Mouse (Mus musculus) forebrain, embryonic 11.5 days (tissue): ENCODE measurements at regions not wholly inside any gene's neighbourhood (a gene's known extent, or its start where the extent isn't known, plus 50 kb on each side); places are given as distances from the start of the nearest gene placed in this dataset.

Source experiments
- ATAC-seq: fragments of 200-750 bp; cut with Nextera tagmentation; replicated peaks from 2 replicates; pipeline ENCODE4 v1.8.0; 2017; ENCODE audit warnings: moderate TSS enrichment; ENCODE audit not compliant: low FRiP score
- DNase-seq: peaks from one replicate; pipeline ENCODE4 v3.0.0-alpha.2; 2017; ENCODE audit warnings: low spot score
- H3K27ac ChIP-seq: fragments of 300-500 bp; sonication (generic); 2 replicates; pipeline ENCODE4 v1.5.1; 2014; ENCODE audit warnings: low read depth, low read length
- H3K27me3 ChIP-seq: fragments of 300-500 bp; sonication (generic); 2 replicates; pipeline ENCODE4 v1.6.1; 2014; ENCODE audit warnings: mild to moderate bottlenecking, low read length, mixed read lengths; ENCODE audit not compliant: control insufficient read depth, insufficient read depth
- H3K36me3 ChIP-seq: fragments of 300-500 bp; sonication (generic); 2 replicates; pipeline ENCODE4 v1.6.1; 2014; ENCODE audit warnings: mild to moderate bottlenecking, low read length, moderate library complexity, mixed read lengths; ENCODE audit not compliant: control insufficient read depth, insufficient read depth
- H3K4me1 ChIP-seq: fragments of 300-500 bp; sonication (generic); replicated peaks from 2 replicates; pipeline ENCODE4 v1.6.1; 2014; ENCODE audit warnings: low read length, mixed read lengths; ENCODE audit not compliant: control insufficient read depth, insufficient read depth
- H3K4me2 ChIP-seq: fragments of 300-500 bp; sonication (generic); 2 replicates; pipeline ENCODE4 v1.6.1; 2014; ENCODE audit warnings: low read depth, mild to moderate bottlenecking, low read length, moderate library complexity, mixed read lengths; ENCODE audit not compliant: severe bottlenecking
- H3K4me3 ChIP-seq: fragments of 300-500 bp; sonication (generic); 2 replicates; pipeline ENCODE4 v1.5.1; 2014; ENCODE audit warnings: low read depth, low read length
- H3K9ac ChIP-seq: fragments of 300-500 bp; sonication (generic); 2 replicates; pipeline ENCODE4 v1.6.1; 2014; ENCODE audit warnings: low read length
- H3K9me3 ChIP-seq: fragments of 300-500 bp; sonication (generic); 2 replicates; pipeline ENCODE4 v1.6.1; 2016; ENCODE audit warnings: low read length, mixed read lengths; ENCODE audit not compliant: control insufficient read depth
- WGBS: fragments of 180-500 bp; shearing (Covaris S2); extraction: QIAGEN DNeasy Blood & Tissue Kit; methylation state at CpG from one replicate; pipeline ENCODE4 v1.1.7; 2014; 5-methylcytosine and 5-hydroxymethylcytosine counted together

- H3K9ac ChIP-seq: no peak overlapping the region
- ATAC-seq (no peak), DNase-seq (no peak)
- no peaks in the 10 kb centered on the region for H3K4me1 ChIP-seq
- WGBS: 86% methylated on average over 2 of the region's 2 CpGs
- no peaks in the 10 kb centered on the region for H3K36me3 ChIP-seq
- no peaks in the 10 kb centered on the region for H3K27me3 ChIP-seq
- H3K27ac ChIP-seq: no peak overlapping the region
- H3K4me3 ChIP-seq: no peak overlapping the region
- H3K9me3 ChIP-seq: no peaks in the 10 kb centered on the region
- H3K4me2 ChIP-seq: no peak overlapping the region
Observed at GRCm38 (mm10) chr3:82652346-82652745, 104.5 kb upstream of the Npy2r start.

GRCm38 (mm10) chr3:82640052-82640451 lies 92.2 kb upstream of the Npy2r start:
- H3K4me1 ChIP-seq: no peaks in the 10 kb centered on the region
- H3K27me3 ChIP-seq: no peaks in the 10 kb centered on the region
- H3K27ac ChIP-seq: no peak overlapping the region
- H3K9me3 ChIP-seq: no peaks in the 10 kb centered on the region
- H3K9ac ChIP-seq: no peak overlapping the region
- no peak overlapping the region for H3K4me2 ChIP-seq
- WGBS: 82% methylated on average over 2 of the region's 2 CpGs
- ATAC-seq (no peak), DNase-seq (no peak)
- no peaks in the 10 kb centered on the region for H3K36me3 ChIP-seq
- H3K4me3 ChIP-seq: no peak overlapping the region

DNA sequence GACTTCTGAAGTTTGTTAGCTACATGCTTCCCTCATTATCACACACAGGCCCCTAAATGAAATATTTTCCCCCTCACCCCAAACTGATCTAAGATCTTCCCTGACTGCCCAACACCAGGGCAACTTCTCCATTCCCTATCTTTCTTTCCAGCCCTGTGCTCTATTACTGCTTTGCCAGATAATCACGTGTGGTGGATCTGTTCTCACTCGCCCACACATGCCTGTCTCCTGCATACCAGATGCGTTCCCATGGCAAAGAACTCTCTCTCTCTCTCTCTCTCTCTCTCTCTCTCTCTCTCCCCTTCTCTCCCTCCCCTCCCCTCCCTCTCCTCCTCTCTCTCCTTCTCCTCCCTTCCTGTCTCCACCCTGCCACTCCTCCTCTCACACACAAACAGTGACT lies 88.8 kb upstream of the Npy2r start:
- no peaks in the 10 kb centered on the region for H3K9me3 ChIP-seq
- H3K36me3 ChIP-seq: no peaks in the 10 kb centered on the region
- DNase-seq (no peak), ATAC-seq (no peak)
- WGBS: 43% methylated on average over 3 of the region's 3 CpGs
- no peak overlapping the region for H3K27ac ChIP-seq
- H3K27me3 ChIP-seq: no peaks in the 10 kb centered on the region
- no peak overlapping the region for H3K4me2 ChIP-seq
- H3K9ac ChIP-seq: no peak overlapping the region
- H3K4me1 ChIP-seq: no peaks in the 10 kb centered on the region
- H3K4me3 ChIP-seq: no peak overlapping the region

DNA sequence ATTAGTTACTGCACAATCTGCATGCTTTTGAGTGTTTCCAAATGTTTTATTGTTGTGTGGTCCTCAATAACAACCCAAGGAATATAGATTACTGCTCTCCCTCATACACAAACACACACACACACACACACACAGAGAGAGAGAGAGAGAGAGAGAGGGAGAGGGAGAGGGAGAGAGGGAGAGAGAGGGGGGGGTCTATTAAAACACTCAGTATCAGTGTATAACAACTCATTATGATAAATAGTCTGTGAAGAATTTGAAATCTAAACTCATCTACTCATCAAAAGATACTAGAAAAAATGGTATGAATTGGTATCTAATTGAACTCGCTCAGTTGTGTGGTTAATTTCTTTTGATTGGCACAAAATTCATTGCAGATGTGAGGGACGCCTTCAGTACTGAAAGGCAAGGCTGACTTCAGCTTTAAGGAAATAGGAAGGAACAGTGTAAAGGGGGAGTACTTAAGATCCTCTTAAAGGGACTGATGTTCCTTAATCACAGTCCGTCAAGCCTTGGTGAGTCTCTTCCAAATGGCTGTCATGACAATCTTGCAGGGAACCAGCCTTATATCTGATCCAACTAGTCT lies 72.6 kb upstream of the Npy2r start:
- Histone ChIP-seq H3K9me3 (no peaks in the 10 kb centered on the region), H3K4me3 (no peak overlapping the region), H3K4me2 (no peak overlapping the region), H3K36me3 (no peaks in the 10 kb centered on the region), H3K27ac (no peak overlapping the region), H3K4me1 (no peaks in the 10 kb centered on the region), H3K9ac (no peak overlapping the region), H3K27me3 (no peaks in the 10 kb centered on the region)
- WGBS: 75% methylated on average over 3 of the region's 3 CpGs
- no peak for DNase-seq
- no peak for ATAC-seq

DNA sequence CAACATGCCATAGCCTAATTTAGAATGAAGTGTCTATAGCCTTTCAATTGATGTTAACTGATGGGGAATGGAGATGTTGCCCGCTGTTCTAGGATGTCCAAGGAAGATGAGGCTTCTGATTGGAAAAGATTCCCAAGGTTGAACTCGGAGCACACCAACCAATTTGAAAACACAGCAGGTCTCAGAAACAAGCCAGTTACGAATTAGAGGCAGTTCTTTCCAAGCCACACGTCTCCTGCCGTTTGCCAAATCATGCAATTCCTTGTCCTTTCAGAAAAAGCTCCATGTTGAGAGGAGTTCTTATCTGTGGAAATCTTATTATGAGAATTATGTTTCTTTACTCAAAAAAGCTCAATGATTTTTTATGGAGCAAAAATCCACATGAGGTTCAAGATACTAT lies 71.5 kb upstream of the Npy2r start:
- no peak overlapping the region for H3K27ac ChIP-seq
- H3K9ac ChIP-seq: no peak overlapping the region
- 85% methylated on average over 5 of the region's 5 CpGs for WGBS
- no peaks in the 10 kb centered on the region for H3K36me3 ChIP-seq
- H3K4me2 ChIP-seq: no peak overlapping the region
- H3K9me3 ChIP-seq: no peaks in the 10 kb centered on the region
- no peaks in the 10 kb centered on the region for H3K4me1 ChIP-seq
- ATAC-seq (no peak), DNase-seq (no peak)
- no peak overlapping the region for H3K4me3 ChIP-seq
- H3K27me3 ChIP-seq: no peaks in the 10 kb centered on the region

DNA sequence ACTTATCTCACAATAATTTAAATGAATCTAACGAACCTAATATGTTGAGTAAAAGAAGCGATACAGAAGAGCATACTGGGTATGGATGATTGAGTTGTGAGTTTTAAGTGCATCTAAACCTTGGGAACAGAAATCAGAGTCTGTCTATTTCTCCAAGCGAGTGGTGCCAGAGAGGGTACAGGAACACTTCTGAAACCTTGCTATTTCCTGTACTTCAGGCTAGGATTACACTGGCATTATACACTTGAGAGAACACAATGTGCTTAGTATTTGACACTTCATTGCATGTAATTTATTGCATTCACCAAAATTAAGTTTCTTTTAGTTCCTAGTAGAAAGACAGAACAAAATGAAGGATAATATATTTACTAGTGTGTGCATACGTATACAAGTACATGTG lies 54.0 kb upstream of the Npy2r start:
- no peaks in the 10 kb centered on the region for H3K9me3 ChIP-seq
- 89% methylated on average over 4 of the region's 4 CpGs for WGBS
- no peaks in the 10 kb centered on the region for H3K27me3 ChIP-seq
- H3K4me1 ChIP-seq: no peaks in the 10 kb centered on the region
- H3K4me2 ChIP-seq: no peak overlapping the region
- ATAC-seq: no peak
- H3K36me3 ChIP-seq: no peaks in the 10 kb centered on the region
- no peak overlapping the region for H3K9ac ChIP-seq
- no peak overlapping the region for H3K4me3 ChIP-seq
- no peak overlapping the region for H3K27ac ChIP-seq
- DNase-seq: no peak

GRCm38 (mm10) chr3:82598656-82599055 lies 50.8 kb upstream of the Npy2r start:
- ATAC-seq: no peak
- DNase-seq: no peak

More at GRCm38 (mm10) chr3:82598656-82599055, 50.8 kb upstream of the Npy2r start:
- no peaks in the 10 kb centered on the region for H3K36me3 ChIP-seq
- H3K9ac ChIP-seq: no peak overlapping the region
- H3K4me1 ChIP-seq: no peaks in the 10 kb centered on the region
- 91% methylated on average over 1 of the region's 1 CpGs for WGBS
- H3K4me2 ChIP-seq: no peak overlapping the region
- no peak overlapping the region for H3K4me3 ChIP-seq
- H3K27ac ChIP-seq: no peak overlapping the region
- no peaks in the 10 kb centered on the region for H3K9me3 ChIP-seq
- H3K27me3 ChIP-seq: no peaks in the 10 kb centered on the region
